Mouse (Mus musculus) G1E (cell line): ENCODE data around the gene Col18a1.

Source experiments
- CTCF ChIP-seq: IDR thresholded peaks from 2 replicates; pipeline ENCODE4 v1.5.1; 2012; ENCODE audit warnings: low read depth, low read length, inconsistent platforms, mixed read lengths
- GATA1 ChIP-seq: IDR thresholded peaks from 2 replicates; pipeline ENCODE4 v1.6.1; 2012; ENCODE audit warnings: borderline replicate concordance, low read length, inconsistent platforms, mixed read lengths
- POLR2AphosphoS5 ChIP-seq: IDR thresholded peaks from 2 replicates; pipeline ENCODE4 v1.6.1; 2012; ENCODE audit warnings: low read depth, low read length, inconsistent platforms; ENCODE audit not compliant: insufficient replicate concordance
- TAL1 ChIP-seq: conservative IDR thresholded peaks from 2 replicates; pipeline ENCODE4 v1.6.1; 2012; ENCODE audit warnings: low read depth, low read length, inconsistent platforms, mixed read lengths

- TF ChIP-seq CTCF (no peak), GATA1 (no peak), POLR2AphosphoS5 (no peak), TAL1 (no peak)
Measured at GRCm38 (mm10) chr10:77164437-77165052, 1.8 kb downstream of the Col18a1 start.
